Mouse (Mus musculus) cortical plate, adult 2 months (tissue): ENCODE measurements around the gene Adnp. TPM values are rescaled to one million over a fixed set of nuclear protein-coding genes. Genes with fewer than 3 reads are reported as not detected.

Experiments
- H3K27ac ChIP-seq: fragments of 200-500 bp; 2 replicates; pipeline ENCODE4 v1.5.1; 2012; ENCODE audit warnings: low read length, control low read depth, inconsistent platforms; ENCODE audit not compliant: insufficient read depth
- H3K4me1 ChIP-seq: fragments of 200-500 bp; 2 replicates; pipeline ENCODE4 v1.6.1; 2011; ENCODE audit warnings: low read length; ENCODE audit not compliant: control insufficient read depth, insufficient read depth
- H3K4me3 ChIP-seq: fragments of 200-500 bp; 2 replicates; pipeline ENCODE4 v1.5.1; 2011; ENCODE audit warnings: mild to moderate bottlenecking, low read length, control low read depth; ENCODE audit not compliant: insufficient read depth
- CTCF ChIP-seq: fragments of 200-500 bp; IDR thresholded peaks from 2 replicates; pipeline ENCODE4 v1.5.1; 2011; ENCODE audit warnings: mild to moderate bottlenecking, control low read depth, low read length; ENCODE audit not compliant: insufficient read depth; ENCODE audit errors: extremely low read depth
- POLR2A ChIP-seq: fragments of 200-500 bp; IDR thresholded peaks from 2 replicates; pipeline ENCODE4 v1.6.1; 2011; ENCODE audit warnings: mild to moderate bottlenecking, low read length, control low read depth; ENCODE audit not compliant: insufficient read depth; ENCODE audit errors: extremely low read depth
- polyA plus RNA-seq: library from polyadenylated mRNA; depleted of rRNA; stranded (reverse); fragments of >200 nt; gene quantifications from 2 replicates; pipeline ENCODE4 v1.2.3, GENCODE M21; 2012

The Adnp gene
- polyA plus RNA-seq, 1 experiment, result 34.5 TPM

- peak overlapping the region; percentile 95; the same call in 1 of the 2 replicates for H3K27ac ChIP-seq
- TF ChIP-seq POLR2A (no peak), CTCF (no peak)
- no peak overlapping the region; the same call in 1 of the 2 replicates for H3K4me3 ChIP-seq
- H3K4me1 ChIP-seq, result peaks cover 4% of the 10 kb centered on the region; the same call in 1 of the 2 replicates
These were observed 971 bp upstream of the Adnp start for GRCm38 (mm10) chr2:168207883-168208282.

- peaks cover 6% of the 10 kb centered on the region for H3K4me1 ChIP-seq
These were observed 956 bp downstream of the Adnp start for GRCm38 (mm10) chr2:168205681-168206631.

GRCm38 (mm10) chr2:168205265-168205664 is 1.6 kb downstream of the Adnp start:
- peak overlapping the region; percentile 87 for H3K4me3 ChIP-seq
- no peak overlapping the region for H3K27ac ChIP-seq
- peaks cover 9% of the 10 kb centered on the region for H3K4me1 ChIP-seq
- TF ChIP-seq POLR2A, result no peak
- TF ChIP-seq CTCF, result peak; percentile 98

More at GRCm38 (mm10) chr2:168205681-168206631, 956 bp downstream of the Adnp start:
- no peak for TF ChIP-seq CTCF
- TF ChIP-seq POLR2A, result no peak
- peak overlapping the region; percentile 98 for H3K27ac ChIP-seq
- H3K4me3 ChIP-seq, result peak overlapping the region; percentile 87

- Histone ChIP-seq H3K27ac (no peak overlapping the region), H3K4me3 (peak overlapping the region; percentile 87), H3K4me1 (peaks cover 10% of the 10 kb centered on the region)
- TF ChIP-seq CTCF (no peak), POLR2A (no peak)
These were observed 2.4 kb downstream of the Adnp start for GRCm38 (mm10) chr2:168204476-168204999.

- TF ChIP-seq CTCF, result no peak
- no peak for TF ChIP-seq POLR2A
- no peak overlapping the region for H3K27ac ChIP-seq
- H3K4me3 ChIP-seq, result no peak overlapping the region
- peaks cover 14% of the 10 kb centered on the region for H3K4me1 ChIP-seq
These were observed 6.8 kb downstream of the Adnp start for GRCm38 (mm10) chr2:168200014-168200691.

GRCm38 (mm10) chr2:168199476-168199875 is 7.4 kb downstream of the Adnp start:
- H3K27ac ChIP-seq, result no peak overlapping the region
- TF ChIP-seq POLR2A, result no peak
- TF ChIP-seq CTCF, result no peak
- peaks cover 12% of the 10 kb centered on the region for H3K4me1 ChIP-seq
- H3K4me3 ChIP-seq, result no peak overlapping the region

- no peak for TF ChIP-seq POLR2A
- TF ChIP-seq CTCF, result no peak
- Histone ChIP-seq H3K4me3 (no peak overlapping the region), H3K4me1 (peaks cover 13% of the 10 kb centered on the region), H3K27ac (no peak overlapping the region)
These were observed 8.5 kb downstream of the Adnp start for GRCm38 (mm10) chr2:168198421-168198820.

GRCm38 (mm10) chr2:168195721-168196120 is 11.2 kb downstream of the Adnp start:
- Histone ChIP-seq H3K27ac (no peak overlapping the region), H3K4me1 (peaks cover 14% of the 10 kb centered on the region), H3K4me3 (no peak overlapping the region)
- TF ChIP-seq POLR2A, result no peak
- TF ChIP-seq CTCF, result no peak

GRCm38 (mm10) chr2:168193685-168194084 is 13.2 kb downstream of the Adnp start:
- H3K4me1 ChIP-seq, result peaks cover 15% of the 10 kb centered on the region

GRCm38 (mm10) chr2:168191856-168192255 is 15.1 kb downstream of the Adnp start:
- Histone ChIP-seq H3K4me1 (peaks cover 14% of the 10 kb centered on the region), H3K27ac (no peak overlapping the region), H3K4me3 (no peak overlapping the region)
- no peak for TF ChIP-seq CTCF
- TF ChIP-seq POLR2A, result no peak

More at GRCm38 (mm10) chr2:168193685-168194084, 13.2 kb downstream of the Adnp start:
- TF ChIP-seq CTCF (no peak), POLR2A (no peak)
- Histone ChIP-seq H3K4me3 (no peak overlapping the region), H3K27ac (no peak overlapping the region)

GRCm38 (mm10) chr2:168175946-168176345 is 31.0 kb downstream of the Adnp start:
- no peaks in the 10 kb centered on the region for H3K4me1 ChIP-seq
- no peak for TF ChIP-seq POLR2A
- no peak for TF ChIP-seq CTCF
- H3K4me3 ChIP-seq, result no peak overlapping the region
- no peak overlapping the region for H3K27ac ChIP-seq
